Mouse (Mus musculus) small intestine, adult 2 months (tissue): ENCODE results near the gene Ak9.

Source experiments
- CTCF ChIP-seq: fragments of 200-500 bp; IDR thresholded peaks from 2 replicates; pipeline ENCODE4 v1.5.1; 2012; ENCODE audit warnings: low read depth, mild to moderate bottlenecking, control low read depth, inconsistent platforms, low read length, moderate library complexity, mixed read lengths; ENCODE audit not compliant: insufficient replicate concordance, insufficient read length; ENCODE audit errors: extremely low read depth
- POLR2A ChIP-seq: fragments of 200-500 bp; IDR thresholded peaks from 2 replicates; pipeline ENCODE4 v1.6.1; 2012; ENCODE audit warnings: low read depth, mild to moderate bottlenecking, control low read depth, inconsistent platforms, low read length, moderate library complexity

DNA sequence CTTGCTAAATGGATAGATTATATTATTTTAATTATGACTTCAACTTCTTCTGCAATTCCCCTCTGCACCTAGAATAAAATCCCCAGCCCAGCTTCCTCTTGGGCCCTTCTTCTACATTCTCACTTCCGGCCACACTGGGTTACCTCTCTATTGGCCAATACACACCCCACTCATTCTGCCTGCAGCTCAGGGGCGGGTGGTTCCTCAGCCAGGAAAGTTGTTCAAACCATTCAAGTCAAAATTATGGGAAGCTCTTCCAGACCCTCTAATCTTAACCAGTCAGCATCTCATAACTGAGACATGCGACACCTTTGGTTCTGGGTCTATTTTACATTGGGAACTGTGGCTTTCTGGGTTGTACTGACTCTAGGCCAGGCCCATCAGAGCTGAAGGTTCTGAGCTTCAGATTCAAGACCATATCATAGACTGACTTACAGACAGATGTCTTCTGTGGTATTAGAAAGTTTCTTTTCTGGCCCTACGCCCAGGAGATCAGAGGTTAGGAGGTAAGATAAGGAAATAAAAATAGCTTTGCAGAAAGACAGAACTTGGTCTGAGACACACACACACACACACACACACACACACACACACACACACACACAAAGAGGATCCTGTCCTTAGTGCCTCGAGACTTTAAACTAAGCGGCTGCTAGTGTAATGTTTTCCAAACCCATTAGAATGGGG lies 170.1 kb downstream of the Ak9 start:
- TF ChIP-seq CTCF (no peak), POLR2A (no peak)
